Mouse (Mus musculus) C2C12 (cell line): ENCODE measurements around the gene Pgm1.

Experiments
- CEBPB ChIP-seq: IDR thresholded peaks from one replicate; pipeline ENCODE4 v1.6.1; 2011; ENCODE audit warnings: low read depth, mild to moderate bottlenecking, control low read depth, moderate library complexity
- CTCF ChIP-seq: IDR thresholded peaks from one replicate; pipeline ENCODE4 v1.5.1; 2011; ENCODE audit not compliant: control insufficient read depth, insufficient read depth, insufficient read length
- MAX ChIP-seq: IDR thresholded peaks from one replicate; pipeline ENCODE4 v1.6.1; 2011; ENCODE audit warnings: mild to moderate bottlenecking, control low read depth
- MYOD1 ChIP-seq: IDR thresholded peaks from one replicate; pipeline ENCODE4 v1.6.1; 2011; ENCODE audit warnings: low read depth; ENCODE audit not compliant: control insufficient read depth, insufficient read length
- MYOG ChIP-seq: IDR thresholded peaks from one replicate; pipeline ENCODE4 v1.6.1; 2011; ENCODE audit not compliant: control insufficient read depth, insufficient read length; ENCODE audit errors: extremely low read depth
- USF1 ChIP-seq: IDR thresholded peaks from one replicate; pipeline ENCODE4 v1.6.1; 2011; ENCODE audit warnings: low read depth, mild to moderate bottlenecking, control low read depth, moderate library complexity

- TF ChIP-seq CTCF: no peak
- no peak for TF ChIP-seq MAX
- no peak for TF ChIP-seq MYOD1
- TF ChIP-seq CEBPB: no peak
- TF ChIP-seq USF1: no peak
- TF ChIP-seq MYOG: no peak
Measured at GRCm38 (mm10) chr4:99984369-99984752, 55.1 kb downstream of the Pgm1 start.
